ENCODE assay signal across 12 mouse cellular contexts in the genomic region with DNA sequence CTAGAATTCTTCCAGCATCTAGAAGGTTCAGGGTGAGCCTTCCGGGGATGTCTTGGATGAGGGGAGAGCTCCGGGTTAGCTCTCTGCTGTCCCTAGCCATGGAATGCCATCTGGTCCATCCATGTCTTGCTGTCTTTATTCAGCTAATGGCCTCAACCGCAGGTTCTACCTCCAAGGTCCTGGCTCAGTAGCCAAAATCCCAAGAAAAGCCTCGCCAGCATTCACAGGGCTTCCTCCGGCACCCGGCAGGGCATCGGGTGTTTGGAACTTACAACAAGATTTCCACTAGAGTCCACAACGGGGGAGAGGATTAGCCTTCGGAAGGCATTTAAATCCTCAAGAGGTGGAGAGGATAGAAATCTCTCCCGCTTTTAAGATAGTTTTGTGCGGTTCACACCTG.
"Had no signal": no experiment of that assay in that cellular context is flagged by ENCODE, and none has a peak within 500 bp of the region (broad histone marks: within the 10 kb centered on the region; RNA-seq: fewer than 3 reads in every experiment).

No protein-coding gene starts in this region.

- H3K4me3 ChIP-seq: limb, embryonic 15.5 days; liver, embryonic 15.5 days; midbrain, embryonic 15.5 days; neural tube, embryonic 13.5 days had no signal

- H3K9ac ChIP-seq: limb, embryonic 15.5 days; liver, embryonic 15.5 days; lung, embryonic 14.5 days; midbrain, embryonic 15.5 days; neural tube, embryonic 13.5 days had no signal

- H3K27me3 ChIP-seq: limb, embryonic 15.5 days; liver, embryonic 15.5 days; midbrain, embryonic 15.5 days; neural tube, embryonic 13.5 days had no signal

- H3K9me3 ChIP-seq: limb, embryonic 15.5 days; liver, embryonic 15.5 days; midbrain, embryonic 15.5 days; neural tube, embryonic 13.5 days had no signal

- H3K27ac ChIP-seq: limb, embryonic 15.5 days; liver, embryonic 15.5 days; midbrain, embryonic 15.5 days; neural tube, embryonic 13.5 days had no signal

- H3K4me2 ChIP-seq: limb, embryonic 15.5 days; liver, embryonic 15.5 days; lung, embryonic 14.5 days; midbrain, embryonic 11.5 days; midbrain, embryonic 15.5 days; neural tube, embryonic 13.5 days had no signal

- DNase-seq: kidney, adult 2 months; kidney, postnatal 25 days; lung, embryonic 14.5 days; lung, postnatal 10 days; lung, postnatal 4 days; retina, postnatal 1 day; thymus, postnatal 4 days had no signal

- ATAC-seq: midbrain, embryonic 15.5 days had no signal

- H3K4me1 ChIP-seq: liver, embryonic 15.5 days had no signal

- H3K36me3 ChIP-seq: limb, embryonic 15.5 days; liver, embryonic 15.5 days; midbrain, embryonic 15.5 days; neural tube, embryonic 13.5 days had no signal
